8 mouse cellular contexts compared by ENCODE assay signal in genomic region chr8:83594167-83595049, GRCm38 (mm10). TPM values are rescaled to one million over a fixed set of nuclear protein-coding genes. Genes with fewer than 3 reads are reported as not detected.
DNase-seq lines count a peak whose midpoint lies in the region; ATAC-seq lines count a peak whose summit lies in the region.

No protein-coding gene starts in this region.

- peak overlapping the region; percentile 94 for H3K9ac ChIP-seq in hindbrain, embryonic 16.5 days (ENCODE audit: low read depth, low read length)

- H3K4me3 ChIP-seq in hindbrain, embryonic 16.5 days (ENCODE audit: low read length), result peak overlapping the region; percentile 95
- peak overlapping the region; percentile 89 for H3K4me3 ChIP-seq in macrophage (ENCODE audit: inconsistent target)

- peak; percentile 98 for ATAC-seq in hindbrain, embryonic 16.5 days

- no peaks in the 10 kb centered on the region for H3K9me3 ChIP-seq in hindbrain, embryonic 16.5 days (ENCODE audit: control insufficient read depth, low read length)

- no peaks in the 10 kb centered on the region for H3K36me3 ChIP-seq in hindbrain, embryonic 16.5 days (ENCODE audit: control insufficient read depth, insufficient read depth, low read length)
- no peaks in the 10 kb centered on the region for H3K36me3 ChIP-seq in macrophage (ENCODE audit: inconsistent target)

- peak overlapping the region; percentile 96 for H3K27ac ChIP-seq in hindbrain, embryonic 16.5 days (ENCODE audit: low read depth, low read length)
- H3K27ac ChIP-seq in macrophage, result peak overlapping the region; percentile 78

- peak; percentile 94 for DNase-seq in T-cell, adult 2 months (ENCODE audit: low spot score)
- peak; percentile 98 for DNase-seq in cerebellum, postnatal 36 days
- DNase-seq in frontal cortex, postnatal 36 days (ENCODE audit: low spot score in 2 of 2), result peak; percentile 95 to 97
- peak; percentile 96 to 98 for DNase-seq in left cerebral cortex, adult 18-20 months (ENCODE audit: low spot score in 2 of 2)
- DNase-seq in right cerebral cortex, adult 18-20 months, result peak; percentile 98
- peak; percentile 82 for DNase-seq in urinary bladder, postnatal 10 days (ENCODE audit: low spot score)

- WGBS in hindbrain, embryonic 16.5 days, result under 1% methylated on average over 43 of the region's 43 CpGs
- WGBS in macrophage (ENCODE audit: missing documents), result under 1% methylated on average over 43 of the region's 43 CpGs

- H3K79me2 ChIP-seq in macrophage (ENCODE audit: inconsistent target), result peaks cover 48% of the 10 kb centered on the region

- H3K4me1 ChIP-seq in hindbrain, embryonic 16.5 days (ENCODE audit: control insufficient read depth, insufficient read depth, low read depth, low read length), result peaks cover 35% of the 10 kb centered on the region

- H3K4me2 ChIP-seq in hindbrain, embryonic 16.5 days (ENCODE audit: low read length), result peak overlapping the region; percentile 88

- H3K27me3 ChIP-seq in hindbrain, embryonic 16.5 days (replicated peaks; ENCODE audit: control insufficient read depth, insufficient read depth, low read length), result no peaks in the 10 kb centered on the region

RNA-seq across cellular contexts. Expression of gene Tecr, which starts 13.4 kb away (rescaled TPM):
- polyA plus RNA-seq in hindbrain, embryonic 16.5 days (2015; fragmentation: Nextera tagmentation; extraction: Ambion mirVana), result 1,512 and 1,598 TPM in 2 replicates
- 100 to 1,000 TPM; 600 to 661 TPM for total RNA-seq in left cerebral cortex, adult 18-20 months (2021)
- total RNA-seq in macrophage (2018; cell fraction: chromatin; rRNA removed), result 100 to 1,000 TPM in 8 of 26 experiments, 10 to 100 TPM in 16, 1 to 10 TPM in 2; 6.4 to 139 (median 77.5) TPM
- total RNA-seq in macrophage (2018; cell fraction: cytosol; rRNA removed), result 100 to 1,000 TPM; 112 to 179 (median 144) TPM
- 100 to 1,000 TPM in 13 of 26 experiments, 10 to 100 TPM in 13; 19.4 to 204 (median 102) TPM for total RNA-seq in macrophage (2018; cell fraction: nucleus; rRNA removed)
- polyA plus RNA-seq in macrophage (2018), result 128 to 166 TPM (median 160 TPM) in 3 replicates

RNA-seq across cellular contexts. Expression of gene Dnajb1, which starts 13.6 kb away (rescaled TPM):
- 60.8 and 61.8 TPM in 2 replicates for polyA plus RNA-seq in hindbrain, embryonic 16.5 days (2015; fragmentation: Nextera tagmentation; extraction: Ambion mirVana)
- total RNA-seq in left cerebral cortex, adult 18-20 months (2021), result 10 to 100 TPM; 61.3 to 66.7 TPM
- total RNA-seq in macrophage (2018; cell fraction: chromatin; rRNA removed), result 10 to 100 TPM in 1 of 26 experiments, 1 to 10 TPM in 25; 1.3 to 11.5 (median 5.2) TPM
- total RNA-seq in macrophage (2018; cell fraction: cytosol; rRNA removed), result 10 to 100 TPM; 13.7 to 26.4 (median 19.9) TPM
- total RNA-seq in macrophage (2018; cell fraction: nucleus; rRNA removed), result 10 to 100 TPM in 6 of 26 experiments, 1 to 10 TPM in 20; 3.9 to 13.8 (median 8.0) TPM
- polyA plus RNA-seq in macrophage (2018), result 13.5 to 19.5 TPM (median 18.1 TPM) in 3 replicates

RNA-seq across cellular contexts. Expression of gene Ndufb7, which starts 27.9 kb away (rescaled TPM):
- polyA plus RNA-seq in hindbrain, embryonic 16.5 days (2015; fragmentation: Nextera tagmentation; extraction: Ambion mirVana), result 339 and 367 TPM in 2 replicates
- total RNA-seq in left cerebral cortex, adult 18-20 months (2021), result 100 to 1,000 TPM; 136 to 155 TPM
- 10 to 100 TPM in 14 of 26 experiments, 1 to 10 TPM in 12; 2.4 to 33.3 (median 11.9) TPM for total RNA-seq in macrophage (2018; cell fraction: chromatin; rRNA removed)
- 100 to 1,000 TPM in 24 of 26 experiments, 10 to 100 TPM in 2; 91.0 to 158 (median 119) TPM for total RNA-seq in macrophage (2018; cell fraction: cytosol; rRNA removed)
- 10 to 100 TPM; 14.6 to 51.3 (median 25.8) TPM for total RNA-seq in macrophage (2018; cell fraction: nucleus; rRNA removed)
- polyA plus RNA-seq in macrophage (2018), result 83.2 to 159 TPM (median 130 TPM) in 3 replicates

RNA-seq across cellular contexts. Expression of gene Gipc1, which starts 58.1 kb away (rescaled TPM):
- polyA plus RNA-seq in hindbrain, embryonic 16.5 days (2015; fragmentation: Nextera tagmentation; extraction: Ambion mirVana), result 135 TPM in 2 replicates
- 10 to 100 TPM; 86.0 to 86.7 TPM for total RNA-seq in left cerebral cortex, adult 18-20 months (2021)
- total RNA-seq in macrophage (2018; cell fraction: chromatin; rRNA removed), result 10 to 100 TPM in 22 of 26 experiments, 1 to 10 TPM in 4; 6.4 to 48.2 (median 23.5) TPM
- total RNA-seq in macrophage (2018; cell fraction: cytosol; rRNA removed), result 10 to 100 TPM; 48.5 to 83.3 (median 66.8) TPM
- 10 to 100 TPM; 18.3 to 59.7 (median 27.7) TPM for total RNA-seq in macrophage (2018; cell fraction: nucleus; rRNA removed)
- polyA plus RNA-seq in macrophage (2018), result 61.6 to 92.5 TPM (median 64.4 TPM) in 3 replicates

RNA-seq across cellular contexts. Expression of gene Olfr370, which starts 58.8 kb away (rescaled TPM):
- 0.06 TPM in 1 of 2 replicates, not detected in the other for polyA plus RNA-seq in hindbrain, embryonic 16.5 days (2015; fragmentation: Nextera tagmentation; extraction: Ambion mirVana)
- total RNA-seq in left cerebral cortex, adult 18-20 months (2021), result not detected
- total RNA-seq in macrophage (2018; cell fraction: chromatin; rRNA removed), result not detected
- not detected for total RNA-seq in macrophage (2018; cell fraction: cytosol; rRNA removed)
- total RNA-seq in macrophage (2018; cell fraction: nucleus; rRNA removed), result not detected
- not detected in 3 replicates for polyA plus RNA-seq in macrophage (2018)

Comparison
In these comparisons a context has a peak if more than half of its experiments do, and no peak if none do; other contexts are left out.
1. Peak in every context shown above with its lines: DNase-seq, ATAC-seq, H3K4me3 ChIP-seq and H3K27ac ChIP-seq.